Mouse (Mus musculus) layer of hippocampus, adult 2 months (tissue): Measurements from ENCODE around the gene Polr2f. TPM values are rescaled to one million over a fixed set of nuclear protein-coding genes. Genes with fewer than 3 reads are reported as not detected.

Experiments
- DNase-seq, 2 experiments: peaks; one replicate each; pipeline ENCODE4 v3.0.0; 2022; ENCODE audit warnings: low spot score in 2 of 2
- H3K27ac ChIP-seq: fragments of 200-600 bp; 2 replicates; pipeline ENCODE4 v1.8.1; 2022
- H3K4me3 ChIP-seq: fragments of 200-600 bp; 2 replicates; pipeline ENCODE4 v1.8.1; 2022; ENCODE audit warnings: mild to moderate bottlenecking
- CTCF ChIP-seq: fragments of 200-600 bp; conservative IDR thresholded peaks from 2 replicates; pipeline ENCODE4 v1.8.1; 2022; ENCODE audit warnings: antibody characterized with exemption, mild to moderate bottlenecking, moderate library complexity
- total RNA-seq, 2 experiments: library from RNA; stranded (reverse); gene quantifications; 2 replicates each; pipeline ENCODE4 v1.2.3; 2021

Gene Polr2f
- total RNA-seq, 2 experiments from 2014 or later, result 97.9 to 103 TPM

- TF ChIP-seq CTCF, result no peak
- Histone ChIP-seq H3K27ac (no peak overlapping the region), H3K4me3 (no peak overlapping the region)
- DNase-seq, result no peak
Observed at GRCm38 (mm10) chr15:79144021-79144420, 3.2 kb downstream of the Polr2f start.

- no peak for DNase-seq
- H3K4me3 ChIP-seq, result no peak overlapping the region
- TF ChIP-seq CTCF, result no peak
- no peak overlapping the region for H3K27ac ChIP-seq
Observed at GRCm38 (mm10) chr15:79145522-79145921, 4.7 kb downstream of the Polr2f start.

- DNase-seq, result peak; percentile 73 to 92
- Histone ChIP-seq H3K4me3 (no peak overlapping the region), H3K27ac (no peak overlapping the region)
- TF ChIP-seq CTCF, result peak; percentile 89
Observed at GRCm38 (mm10) chr15:79148533-79148932, 7.7 kb downstream of the Polr2f start.

- H3K27ac ChIP-seq, result peak overlapping the region; percentile 82
- no peak for TF ChIP-seq CTCF
- no peak overlapping the region for H3K4me3 ChIP-seq
- no peak for DNase-seq
Observed at GRCm38 (mm10) chr15:79151881-79152280, 11.1 kb downstream of the Polr2f start.

- no peak for TF ChIP-seq CTCF
Observed at GRCm38 (mm10) chr15:79152709-79153108, 11.9 kb downstream of the Polr2f start.

GRCm38 (mm10) chr15:79155572-79155971 is 14.8 kb downstream of the Polr2f start:
- TF ChIP-seq CTCF, result no peak
- DNase-seq, result no peak
- H3K4me3 ChIP-seq, result no peak overlapping the region
- H3K27ac ChIP-seq, result no peak overlapping the region

More at GRCm38 (mm10) chr15:79152709-79153108, 11.9 kb downstream of the Polr2f start:
- H3K4me3 ChIP-seq, result no peak overlapping the region
- DNase-seq, result peak in 1 of 2 experiments; percentile 26
- H3K27ac ChIP-seq, result peak overlapping the region; percentile 82

- no peak for DNase-seq
- H3K27ac ChIP-seq, result peak overlapping the region; percentile 70
- TF ChIP-seq CTCF, result no peak
- H3K4me3 ChIP-seq, result peak overlapping the region; percentile 34
Observed at GRCm38 (mm10) chr15:79162301-79162700, 21.5 kb downstream of the Polr2f start.

GRCm38 (mm10) chr15:79162822-79163221 is 22.0 kb downstream of the Polr2f start:
- no peak for DNase-seq
- peak overlapping the region; percentile 70; the same call in 1 of the 2 replicates for H3K27ac ChIP-seq
- H3K4me3 ChIP-seq, result peak overlapping the region; percentile 42
- TF ChIP-seq CTCF, result peak; percentile 56

- no peak for DNase-seq
- TF ChIP-seq CTCF, result no peak
- peak overlapping the region; percentile 42 for H3K4me3 ChIP-seq
- H3K27ac ChIP-seq, result peak overlapping the region; percentile 70
Observed at GRCm38 (mm10) chr15:79164251-79164650, 23.4 kb downstream of the Polr2f start.

GRCm38 (mm10) chr15:79165140-79165539 is 24.3 kb downstream of the Polr2f start, which contains the start of gene Sox10:
Gene Sox10 (minus strand): TSS chr15:79165240.
- no peak for TF ChIP-seq CTCF
- no peak for DNase-seq
- peak within 1 kb of the TSS; percentile 74 for H3K27ac ChIP-seq
- H3K4me3 ChIP-seq, result peak within 1 kb of the TSS; percentile 42

- no peak overlapping the region; the same call in 1 of the 2 replicates for H3K4me3 ChIP-seq
- TF ChIP-seq CTCF, result no peak; the same call in 1 of the 2 replicates
- peak overlapping the region; percentile 74; the same call in 1 of the 2 replicates for H3K27ac ChIP-seq
- no peak for DNase-seq
Observed at GRCm38 (mm10) chr15:79166712-79167111, 25.9 kb downstream of the Polr2f start.

GRCm38 (mm10) chr15:79176905-79177304 is 36.1 kb downstream of the Polr2f start:
- DNase-seq, result no peak
- 0 out of 2 replicates have a peak overlapping the region, but pooled peaks have one; percentile 18 for H3K27ac ChIP-seq
- H3K4me3 ChIP-seq, result no peak overlapping the region
- no peak for TF ChIP-seq CTCF

GRCm38 (mm10) chr15:79185213-79185612 is 44.4 kb downstream of the Polr2f start:
- Histone ChIP-seq H3K27ac (no peak overlapping the region), H3K4me3 (no peak overlapping the region)
- DNase-seq, result no peak
- no peak for TF ChIP-seq CTCF

- TF ChIP-seq CTCF, result no peak
- no peak for DNase-seq
- H3K27ac ChIP-seq, result no peak overlapping the region
Observed at GRCm38 (mm10) chr15:79187819-79188218, 47.0 kb downstream of the Polr2f start.

More at GRCm38 (mm10) chr15:79187819-79188218, 47.0 kb downstream of the Polr2f start:
- no peak overlapping the region for H3K4me3 ChIP-seq
